Mouse (Mus musculus) heart, embryonic 16.5 days (tissue): ENCODE data around the gene Golm1. TPM values are rescaled to one million over a fixed set of nuclear protein-coding genes. Genes with fewer than 3 reads are reported as not detected.
"Not testable (repeated sequence)": the region's sequence is repeated elsewhere in the genome, so short reads cannot be mapped to it uniquely, and the experiment has no call there.

Source experiments
- ATAC-seq: fragments of 200-750 bp; cut with Nextera tagmentation; replicated peaks from 2 replicates; pipeline ENCODE4 v1.8.0; 2017; ENCODE audit warnings: moderate number of reproducible peaks; ENCODE audit not compliant: insufficient read depth, low FRiP score; ENCODE audit errors: extremely low read depth
- H3K27ac ChIP-seq: fragments of 300-500 bp; sonication (generic); 2 replicates; pipeline ENCODE4 v1.5.1; 2014; ENCODE audit warnings: mild to moderate bottlenecking, low read length, control low read depth, moderate library complexity
- H3K27me3 ChIP-seq: fragments of 300-500 bp; sonication (generic); 2 replicates; pipeline ENCODE4 v1.6.1; 2014; ENCODE audit warnings: low read length, mixed read lengths; ENCODE audit not compliant: control insufficient read depth, insufficient read depth
- H3K36me3 ChIP-seq: fragments of 300-500 bp; sonication (generic); 2 replicates; pipeline ENCODE4 v1.6.1; 2014; ENCODE audit not compliant: control insufficient read depth, insufficient read depth
- H3K4me1 ChIP-seq: fragments of 300-500 bp; sonication (generic); 2 replicates; pipeline ENCODE4 v1.6.1; 2014; ENCODE audit warnings: low read length, mixed read lengths; ENCODE audit not compliant: control insufficient read depth, insufficient read depth
- H3K4me2 ChIP-seq: fragments of 300-500 bp; sonication (generic); 2 replicates; pipeline ENCODE4 v1.6.1; 2014; ENCODE audit warnings: low read depth, mild to moderate bottlenecking, control low read depth, low read length
- H3K4me3 ChIP-seq: fragments of 300-500 bp; sonication (generic); 2 replicates; pipeline ENCODE4 v1.5.1; 2014; ENCODE audit warnings: mild to moderate bottlenecking, control low read depth, low read length
- H3K9ac ChIP-seq: fragments of 300-500 bp; sonication (generic); 2 replicates; pipeline ENCODE4 v1.6.1; 2014; ENCODE audit warnings: low read length, control low read depth
- H3K9me3 ChIP-seq: fragments of 300-500 bp; sonication (generic); replicated peaks from 2 replicates; pipeline ENCODE4 v1.6.1; 2016; ENCODE audit warnings: low read length; ENCODE audit not compliant: control insufficient read depth
- WGBS: fragments of 180-500 bp; shearing (Covaris S2); extraction: QIAGEN DNeasy Blood & Tissue Kit; methylation state at CpG from one replicate; pipeline ENCODE4 v1.1.7; 2014; 5-methylcytosine and 5-hydroxymethylcytosine counted together
- polyA plus RNA-seq: library from polyadenylated mRNA; unstranded; fragments of >200 nt; fragmentation: Nextera tagmentation; extraction: Ambion mirVana; gene quantifications from 2 replicates; pipeline ENCODE4 v1.2.1, GENCODE M21; 2015

Golm1 gene
- polyA plus RNA-seq: 39.2 and 42.4 TPM in 2 replicates

DNA sequence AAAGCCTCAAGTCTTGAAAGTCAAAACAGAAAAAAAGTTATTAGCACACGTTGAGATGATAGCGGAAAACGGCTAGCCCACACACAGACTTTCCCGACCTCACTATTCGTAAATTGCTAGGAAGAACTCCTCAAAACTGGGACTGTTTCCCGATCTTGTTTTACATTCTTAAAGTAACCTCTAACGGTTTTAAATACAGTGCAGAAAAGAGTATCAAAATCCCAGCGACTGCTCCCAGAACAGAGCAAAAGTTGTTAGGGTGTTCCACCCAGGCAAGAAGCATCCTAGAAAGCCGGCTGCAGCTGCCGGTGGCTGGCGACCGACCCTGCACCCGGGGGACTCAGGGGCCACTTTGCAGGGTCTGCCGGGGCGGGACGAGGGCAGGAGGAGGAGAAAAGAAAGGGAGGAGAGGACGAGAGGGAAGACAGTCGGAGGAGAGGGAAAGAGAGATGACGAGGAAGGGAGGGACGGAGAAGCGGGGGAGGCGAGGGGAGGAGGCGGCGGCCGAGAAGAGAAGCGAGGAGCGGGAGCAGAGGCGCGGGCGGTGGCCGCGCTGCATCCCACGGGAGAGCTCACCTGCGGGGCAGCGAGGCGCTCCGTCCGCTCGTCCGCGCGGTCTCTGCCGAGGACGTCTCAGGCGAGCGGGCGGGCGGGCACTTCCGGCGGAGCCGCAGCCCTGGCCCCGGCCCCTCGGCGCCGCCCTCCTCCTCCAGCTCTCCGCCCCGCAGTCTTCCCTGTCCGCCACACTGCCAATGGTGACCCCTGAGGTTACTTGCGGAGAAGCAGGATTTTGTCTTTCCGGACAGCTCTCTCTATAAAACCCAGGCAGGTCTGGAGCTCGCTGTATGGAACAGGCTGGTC, at the start of gene Golm1:
Gene Golm1, minus strand, starts transcription at position 661 of the 861 bp plus-strand sequence.
- H3K9me3 ChIP-seq: no peaks in the 10 kb centered on the region
- H3K27ac ChIP-seq: peak within 1 kb of the TSS; percentile 49
- H3K4me3 ChIP-seq: peak within 1 kb of the TSS; percentile 63
- H3K36me3 ChIP-seq: no peaks in the 10 kb centered on the region; the same call in 1 of the 2 replicates
- H3K4me1 ChIP-seq: peaks cover 10% of the 10 kb centered on the region
- peak within 1 kb of the TSS; percentile 71 for H3K9ac ChIP-seq
- ATAC-seq: peak; percentile 80
- H3K4me2 ChIP-seq: peak within 1 kb of the TSS; percentile 80
- H3K27me3 ChIP-seq: no peaks in the 10 kb centered on the region
- under 1% methylated on average over 57 of the region's 61 CpGs for WGBS

DNA sequence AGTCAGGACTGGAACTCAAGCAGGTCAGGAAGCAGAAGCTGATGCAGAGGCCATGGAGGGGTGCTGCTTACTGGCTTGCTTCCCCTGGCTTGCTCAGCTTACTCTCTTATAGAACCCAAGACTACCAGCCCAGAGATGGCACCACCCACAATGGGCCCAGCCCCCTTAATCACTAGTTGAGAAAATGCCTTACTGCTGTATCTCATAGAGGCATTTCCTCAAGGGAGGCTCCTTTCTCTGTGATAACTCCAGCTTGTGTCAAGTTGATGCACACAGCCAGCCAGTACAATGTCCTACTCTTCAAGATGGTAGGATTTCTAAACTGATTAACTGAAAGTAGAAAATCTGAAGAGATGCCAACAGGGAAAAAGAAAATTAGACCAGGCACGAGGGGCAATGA, 46.5 kb upstream of the Golm1 start:
- 78% methylated on average over 1 of the region's 1 CpGs for WGBS
- H3K27me3 ChIP-seq, H3K4me3 ChIP-seq, H3K9ac ChIP-seq, H3K9me3 ChIP-seq, H3K4me2 ChIP-seq, H3K4me1 ChIP-seq, H3K27ac ChIP-seq, ATAC-seq, H3K36me3 ChIP-seq: not testable (repeated sequence)

DNA sequence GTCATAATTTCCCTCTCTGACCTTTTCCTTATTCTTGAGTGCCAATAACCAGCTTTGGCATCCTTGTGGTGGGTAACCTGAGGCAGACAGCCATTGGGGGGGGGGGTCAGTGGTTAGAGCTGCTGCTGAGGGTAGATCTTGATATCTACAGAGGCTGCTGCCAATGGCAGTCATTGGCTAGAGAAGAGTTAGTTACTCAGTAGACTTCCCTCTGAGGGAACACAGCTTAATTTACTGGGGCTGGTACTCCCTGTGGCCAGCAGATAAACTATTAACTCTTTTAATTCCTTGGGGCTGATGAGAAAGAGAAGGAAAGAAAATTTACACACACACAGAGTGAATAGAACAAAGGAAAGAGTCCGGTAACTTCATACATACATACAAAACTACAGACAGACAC, 43.9 kb upstream of the Golm1 start:
- Histone ChIP-seq H3K27me3 (no peaks in the 10 kb centered on the region), H3K27ac (peak overlapping the region; percentile 23; the same call in 1 of the 2 replicates), H3K4me2 (no peak overlapping the region), H3K36me3 (no peaks in the 10 kb centered on the region), H3K4me3 (no peak overlapping the region), H3K9me3 (no peaks in the 10 kb centered on the region), H3K9ac (no peak overlapping the region), H3K4me1 (0 out of 2 replicates have a peak, but pooled peaks cover 3% of the 10 kb centered on the region)
- WGBS: 81% methylated on average over 1 of the region's 1 CpGs
- ATAC-seq: no peak

- H3K9me3 ChIP-seq, H3K4me1 ChIP-seq, H3K27me3 ChIP-seq, H3K9ac ChIP-seq, H3K36me3 ChIP-seq, H3K4me3 ChIP-seq, H3K4me2 ChIP-seq: not testable (repeated sequence)
- peak overlapping the region; percentile 23; the same call in 1 of the 2 replicates for H3K27ac ChIP-seq
- 33% methylated on average over 6 of the region's 6 CpGs for WGBS
- peak; percentile 49 for ATAC-seq
These were observed 43.3 kb upstream of the Golm1 start for GRCm38 (mm10) chr13:59718857-59719440.

DNA sequence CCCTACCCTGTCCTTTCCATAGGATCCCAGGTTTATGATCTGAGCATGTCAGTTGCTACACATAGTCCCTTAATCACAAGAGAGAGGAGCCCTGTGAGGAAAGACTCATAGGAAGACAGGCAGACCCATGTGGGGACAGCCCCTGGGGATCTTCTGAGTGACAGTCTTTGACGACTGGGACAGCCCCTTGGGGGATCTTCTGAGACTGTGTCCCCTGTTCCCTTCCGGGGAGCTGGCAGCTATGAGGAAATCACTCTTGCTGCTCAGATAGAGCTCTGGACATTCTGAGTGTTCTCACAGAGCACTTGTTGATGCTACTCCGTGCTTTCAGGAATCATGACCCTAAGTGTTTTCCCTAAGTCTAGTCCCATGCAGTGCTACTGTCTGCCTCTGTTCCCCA, 38.1 kb upstream of the Golm1 start:
- 35% methylated on average over 3 of the region's 3 CpGs for WGBS

GRCm38 (mm10) chr13:59711984-59712383, 36.4 kb upstream of the Golm1 start, which contains the start of gene Spata31d1b:
Gene Spata31d1b, plus strand, starts transcription at chr13:59712284.
- not testable (repeated sequence) for H3K4me3 ChIP-seq, ATAC-seq, H3K27me3 ChIP-seq, H3K9me3 ChIP-seq, H3K9ac ChIP-seq, H3K4me1 ChIP-seq, H3K36me3 ChIP-seq, H3K27ac ChIP-seq, H3K4me2 ChIP-seq
- WGBS: 63% methylated on average over 3 of the region's 3 CpGs

More for the DNA sequence above, 38.1 kb upstream of the Golm1 start:
- Histone ChIP-seq H3K27ac (no peak overlapping the region), H3K36me3 (no peaks in the 10 kb centered on the region), H3K4me1 (no peaks in the 10 kb centered on the region), H3K9me3 (no peaks in the 10 kb centered on the region), H3K9ac (no peak overlapping the region), H3K27me3 (0 out of 2 replicates have a peak, but pooled peaks cover 3% of the 10 kb centered on the region), H3K4me3 (no peak overlapping the region), H3K4me2 (no peak overlapping the region)
- no peak for ATAC-seq

DNA sequence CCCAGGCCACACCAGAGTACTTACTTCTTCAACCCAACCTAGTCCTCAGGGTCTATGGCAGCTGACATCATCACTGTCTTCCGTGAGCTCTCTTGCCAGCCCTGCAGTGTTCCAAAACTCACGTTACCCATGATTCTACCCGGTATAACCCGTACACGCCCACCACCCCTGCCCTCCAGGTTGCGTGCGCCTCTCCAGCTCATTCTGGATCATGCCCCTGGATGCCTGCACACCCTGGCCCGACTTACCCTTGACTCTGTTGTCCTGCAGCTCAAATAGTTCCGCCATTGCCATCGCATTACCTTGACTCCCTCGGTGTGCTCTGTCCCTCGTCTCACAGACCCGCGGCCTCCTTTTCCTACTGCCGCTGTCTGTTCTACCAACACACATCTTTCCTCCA, 34.6 kb upstream of the Golm1 start, which contains the start of gene Spata31d1a:
Gene Spata31d1a, minus strand, starts transcription at position 101 of the 400 bp plus-strand sequence.
- no peak for ATAC-seq
- no peaks in the 10 kb centered on the region for H3K9me3 ChIP-seq
- no peak within 1 kb of the TSS for H3K4me2 ChIP-seq
- H3K27me3 ChIP-seq: 0 out of 2 replicates have a peak, but pooled peaks cover 3% of the 10 kb centered on the region
- no peaks in the 10 kb centered on the region for H3K36me3 ChIP-seq
- 80% methylated on average over 15 of the region's 15 CpGs for WGBS
- no peak within 1 kb of the TSS for H3K4me3 ChIP-seq
- H3K4me1 ChIP-seq: no peaks in the 10 kb centered on the region
- no peak within 1 kb of the TSS for H3K27ac ChIP-seq
- no peak within 1 kb of the TSS for H3K9ac ChIP-seq

DNA sequence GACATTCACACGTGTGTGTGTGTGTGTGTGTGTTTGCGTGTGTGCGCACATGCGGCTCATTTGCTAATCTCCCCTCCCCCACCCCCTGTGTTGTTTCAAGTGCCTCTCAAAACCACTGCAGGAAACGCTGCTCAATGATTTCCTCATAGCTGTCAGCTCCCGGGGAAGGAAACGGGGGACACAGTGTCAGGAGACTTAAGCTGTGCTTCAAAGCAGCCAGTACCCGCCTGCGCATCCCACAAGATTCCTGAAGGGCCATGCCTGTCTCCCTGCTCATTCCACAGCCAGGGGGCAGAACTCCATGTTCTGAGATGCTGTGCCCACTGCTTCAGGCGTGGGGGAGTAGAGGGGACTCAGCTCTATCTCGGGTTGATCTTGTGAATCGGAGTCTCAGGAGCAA, 29.0 kb upstream of the Golm1 start:
- peak; percentile 69 for ATAC-seq
- WGBS: 18% methylated on average over 12 of the region's 12 CpGs
- H3K27ac ChIP-seq: no peak overlapping the region

DNA sequence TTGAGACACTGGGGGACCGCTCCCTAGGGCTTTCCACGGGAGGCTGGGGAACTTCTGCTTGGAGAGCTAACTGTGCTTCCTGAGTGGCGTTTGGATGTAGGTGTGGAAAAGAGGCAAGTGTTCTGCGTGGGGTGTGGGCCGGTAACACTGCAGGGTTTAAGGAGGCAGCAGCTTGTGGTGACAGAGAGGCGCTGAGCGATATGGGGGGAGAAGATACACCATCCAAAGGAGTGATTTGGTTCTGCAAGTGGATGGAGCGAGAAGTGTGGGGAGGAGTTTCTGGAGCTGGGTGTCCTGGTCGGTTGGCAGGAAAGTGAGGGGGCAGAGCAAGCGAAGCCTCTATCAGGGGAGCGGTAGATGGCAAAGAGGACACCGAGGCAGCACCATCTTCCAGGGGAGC, 27.9 kb upstream of the Golm1 start:
- H3K9ac ChIP-seq: no peak overlapping the region
- no peak for ATAC-seq
- 71% methylated on average over 12 of the region's 12 CpGs for WGBS
- H3K27me3 ChIP-seq: 0 out of 2 replicates have a peak, but pooled peaks cover 3% of the 10 kb centered on the region
- H3K4me2 ChIP-seq: no peak overlapping the region
- H3K9me3 ChIP-seq: no peaks in the 10 kb centered on the region
- H3K36me3 ChIP-seq: no peaks in the 10 kb centered on the region
- H3K4me1 ChIP-seq: no peaks in the 10 kb centered on the region
- no peak overlapping the region for H3K27ac ChIP-seq
- no peak overlapping the region for H3K4me3 ChIP-seq

More for the DNA sequence above, 29.0 kb upstream of the Golm1 start:
- Histone ChIP-seq H3K4me2 (no peak overlapping the region), H3K36me3 (no peaks in the 10 kb centered on the region), H3K27me3 (0 out of 2 replicates have a peak, but pooled peaks cover 3% of the 10 kb centered on the region), H3K9me3 (no peaks in the 10 kb centered on the region), H3K4me3 (no peak overlapping the region), H3K9ac (no peak overlapping the region), H3K4me1 (no peaks in the 10 kb centered on the region)
